Mouse (Mus musculus): Measurements from ENCODE around the gene Trem1.

Gene Trem1

DNA sequence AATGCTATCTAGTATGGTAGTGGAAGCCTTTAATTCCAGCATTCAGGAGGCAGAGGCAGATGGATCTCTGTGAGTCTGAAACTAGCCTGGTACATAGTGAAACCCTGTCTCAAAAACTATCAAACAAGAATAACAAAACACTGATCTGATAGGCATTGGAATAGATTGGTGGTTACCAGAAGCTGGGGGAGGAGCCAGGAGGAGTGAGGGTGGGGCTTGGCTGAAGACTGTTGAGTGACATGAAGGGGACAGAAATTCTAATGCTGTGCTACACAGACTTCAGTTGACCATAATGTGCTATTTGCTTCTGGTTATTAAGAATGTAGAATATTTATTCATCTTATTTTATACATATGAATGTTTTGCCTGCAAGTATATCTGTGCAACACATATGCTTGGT, 35.7 kb downstream of the Trem1 start:
- DNase-seq = no peak

DNA sequence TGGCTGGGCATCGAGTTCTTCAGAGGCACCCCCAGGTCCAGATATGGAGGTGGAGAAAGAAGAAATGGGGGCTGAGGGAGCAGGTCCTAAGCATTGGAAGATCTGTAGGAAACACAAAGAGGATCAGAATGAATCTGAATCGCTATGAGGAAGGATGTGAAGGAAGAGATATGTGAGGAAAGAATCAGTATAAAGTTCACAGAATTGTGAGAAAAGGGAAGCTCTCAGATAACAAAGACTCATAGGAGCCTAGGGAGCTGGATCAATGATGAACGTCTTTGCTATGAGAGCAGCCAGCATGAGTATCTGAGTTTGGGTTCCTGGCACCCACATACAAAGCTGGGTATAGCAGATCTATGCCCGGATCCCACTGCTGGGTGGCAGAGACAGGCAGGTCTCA, 37.3 kb downstream of the Trem1 start:
- no peak for DNase-seq

DNA sequence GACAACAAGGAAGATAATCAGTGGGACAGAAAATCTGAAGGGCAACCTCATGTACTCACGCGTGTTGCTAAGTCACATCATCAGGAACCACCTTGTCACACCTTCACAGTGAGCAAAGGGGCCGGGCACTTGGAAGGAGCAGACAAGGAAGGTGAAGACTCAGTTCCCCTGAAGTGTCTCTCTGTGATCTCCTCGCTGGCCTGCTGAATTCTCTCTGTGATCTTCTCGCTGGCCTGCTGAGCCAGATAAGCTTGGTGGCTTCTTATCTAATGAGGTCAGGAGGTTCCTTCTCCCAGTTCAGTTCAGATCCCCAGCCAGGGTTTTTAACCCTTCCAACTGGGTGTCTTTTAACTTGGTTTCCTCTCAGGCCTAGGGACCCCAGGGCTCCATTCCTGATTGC, 39.6 kb downstream of the Trem1 start:
- no peak for DNase-seq

DNA sequence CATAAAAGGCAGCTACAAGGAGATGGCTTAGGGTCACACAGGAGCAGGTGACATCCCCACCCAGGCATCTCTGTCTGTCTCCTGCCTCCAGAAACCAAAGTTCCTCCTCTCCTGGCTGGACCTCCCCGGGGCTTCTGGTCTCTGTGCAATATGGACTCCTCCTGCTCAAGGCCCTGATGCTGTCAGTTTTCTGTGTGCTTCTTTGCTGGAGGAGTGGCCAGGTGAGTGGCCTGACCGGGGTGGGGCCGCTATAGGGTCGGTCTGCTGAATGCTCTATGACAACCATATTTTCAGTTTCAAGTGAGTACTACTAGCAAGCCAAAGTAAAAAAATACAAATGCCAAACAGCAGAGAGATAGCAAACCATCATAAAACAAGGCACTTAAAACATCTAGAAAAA, 40.0 kb downstream of the Trem1 start:
- no peak for DNase-seq

GRCm38 (mm10) chr17:48274098-48274497, 41.5 kb downstream of the Trem1 start:
- no peak for DNase-seq

DNA sequence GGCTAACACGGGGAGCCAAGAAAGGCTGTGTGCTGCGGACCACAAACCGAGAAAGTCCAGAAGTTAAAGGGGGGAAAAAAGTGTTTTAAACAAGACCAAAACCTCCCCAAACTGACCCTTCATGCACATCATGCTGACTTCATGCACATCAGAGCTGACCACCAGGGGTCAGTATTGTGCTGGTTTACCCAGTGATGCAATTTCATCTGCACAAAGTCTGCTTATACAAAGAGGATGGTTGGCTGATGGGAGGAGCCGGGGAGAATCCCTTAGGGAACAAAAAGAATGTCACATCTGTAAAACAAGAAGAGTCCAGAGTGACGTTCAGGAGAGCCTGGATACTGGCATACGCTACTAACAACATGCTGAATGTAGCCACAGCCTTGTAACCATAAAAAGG, 42.3 kb downstream of the Trem1 start:
- DNase-seq = peak; percentile 30 to 57

DNA sequence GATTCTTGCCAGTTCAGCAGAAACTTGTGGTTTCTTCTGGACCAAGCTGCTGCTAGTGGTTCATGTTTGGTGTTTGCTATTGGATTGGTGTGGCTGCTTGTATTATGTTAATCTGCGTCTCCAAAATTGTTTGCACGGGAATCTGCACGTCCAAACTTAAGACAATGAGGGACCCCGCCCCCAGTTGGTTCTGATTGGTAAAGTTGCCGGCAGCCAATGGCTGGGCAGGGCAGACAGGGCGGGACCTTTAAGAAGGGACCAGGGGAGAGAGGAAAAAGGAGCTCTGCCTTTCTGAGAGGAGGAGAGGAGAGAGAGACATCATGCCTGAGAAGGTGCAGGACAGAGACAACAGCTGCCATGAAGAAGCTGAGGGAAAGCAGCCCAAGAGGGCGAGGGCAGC, 43.2 kb downstream of the Trem1 start:
- no peak for DNase-seq

- no peak for DNase-seq
Measured at GRCm38 (mm10) chr17:48278381-48278780, 45.8 kb downstream of the Trem1 start.

GRCm38 (mm10) chr17:48279002-48279401, 46.4 kb downstream of the Trem1 start:
- no peak for DNase-seq

DNA sequence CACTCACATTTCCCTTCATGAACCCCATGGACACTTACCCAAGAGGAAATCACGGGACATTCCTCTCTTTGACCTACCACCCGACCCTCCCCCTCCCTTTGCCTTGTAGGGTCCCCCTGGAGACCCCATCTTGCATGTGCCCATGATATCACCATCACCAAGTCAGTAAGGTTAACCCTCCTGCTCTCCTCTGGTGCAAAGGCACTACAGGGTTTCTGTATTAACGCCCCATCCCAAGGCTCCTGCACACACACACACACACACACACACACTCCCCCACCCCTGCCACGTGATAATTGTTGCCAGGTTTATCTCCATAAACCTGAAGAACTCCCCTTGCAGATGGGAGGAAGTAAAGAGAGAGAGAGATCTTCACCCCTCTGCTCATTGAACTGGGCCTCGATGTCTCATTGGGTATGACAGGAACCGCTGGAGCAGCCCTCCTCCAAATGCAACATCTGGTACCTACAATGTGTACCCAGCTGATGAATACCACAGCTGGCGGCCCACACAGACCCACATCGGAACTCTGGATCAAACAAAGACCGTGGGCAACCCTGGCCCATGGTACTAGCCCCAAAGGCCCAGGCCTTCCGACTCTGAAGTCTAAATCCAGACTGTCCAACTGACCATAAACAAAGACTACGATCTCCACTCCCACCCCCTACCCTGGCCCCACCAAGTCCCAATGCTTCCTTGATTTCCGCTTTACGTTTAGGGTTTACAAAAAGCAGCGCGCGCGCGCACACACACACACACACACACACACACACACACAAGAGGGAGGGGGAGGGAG, 48.6 kb downstream of the Trem1 start:
- no peak for DNase-seq

DNA sequence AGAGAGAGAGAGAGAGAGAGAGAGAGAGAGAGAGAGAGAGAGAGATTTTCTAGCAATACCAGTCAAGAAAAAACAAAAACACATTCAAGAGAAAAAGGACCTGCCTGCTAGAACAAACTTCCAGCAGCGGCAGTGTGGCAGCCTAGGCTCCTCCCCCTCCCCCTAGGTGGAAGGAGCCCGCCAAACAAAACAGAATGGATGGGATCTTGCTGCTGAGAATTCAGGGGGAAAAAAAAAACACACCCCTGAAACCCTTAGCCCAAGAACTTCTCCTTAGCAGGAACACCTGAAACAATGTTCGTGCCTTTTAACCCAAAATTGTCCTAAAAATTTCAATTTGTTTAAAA, 49.1 kb downstream of the Trem1 start:
- DNase-seq = no peak

- no peak for DNase-seq
Measured at GRCm38 (mm10) chr17:48286765-48287164, 54.2 kb downstream of the Trem1 start.

DNA sequence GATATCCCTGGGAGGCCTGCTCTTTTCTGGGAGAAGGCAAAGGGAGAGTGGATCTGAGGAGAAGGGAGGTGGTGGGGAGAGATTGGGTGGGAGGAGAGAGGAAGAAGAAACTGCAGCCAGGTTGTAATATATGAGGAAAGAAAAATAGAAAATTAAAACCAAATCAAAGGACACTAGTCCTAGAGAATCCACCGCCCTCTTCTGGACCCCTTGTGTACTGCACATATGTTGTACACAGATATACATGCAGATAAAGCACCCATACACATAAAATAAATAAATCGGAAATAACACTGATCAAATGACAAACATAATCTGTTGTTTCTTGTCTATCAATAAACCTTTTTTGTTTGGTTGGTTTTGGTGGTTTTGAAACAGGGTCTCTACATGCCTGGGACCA, 54.7 kb downstream of the Trem1 start:
- no peak for DNase-seq

DNA sequence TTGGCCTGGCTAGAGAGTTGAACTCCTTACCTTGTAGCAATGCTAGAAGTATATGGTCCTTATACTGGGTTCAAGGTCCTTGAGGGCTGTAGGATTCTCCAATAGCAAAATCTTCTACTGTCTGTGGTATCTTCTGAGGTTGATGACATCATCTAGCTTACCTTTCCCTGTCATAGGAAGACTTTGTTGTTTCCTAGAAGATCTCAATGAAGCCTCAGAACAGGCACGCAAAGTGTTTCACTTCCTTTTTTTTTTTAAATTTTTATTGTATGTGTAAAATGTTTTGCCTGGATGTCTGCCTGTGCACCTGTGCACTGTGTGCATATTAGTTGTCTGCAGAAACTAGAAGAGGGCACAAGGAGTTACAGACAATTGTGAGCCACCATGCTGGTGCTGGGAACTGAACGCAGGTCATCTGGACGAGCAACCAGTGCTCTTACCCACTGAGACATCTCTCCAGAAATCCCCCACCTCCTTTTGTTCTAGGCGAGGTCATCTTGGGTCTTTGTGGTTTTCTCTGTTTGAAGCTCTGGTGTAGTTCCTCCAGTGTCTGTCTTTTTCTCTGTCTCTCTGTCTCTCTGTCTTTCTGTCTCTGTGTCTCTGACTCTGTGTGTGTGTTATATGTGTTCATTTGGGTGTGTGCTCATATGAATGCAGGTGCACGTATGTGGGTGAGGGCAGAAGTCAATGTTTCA, 61.1 kb downstream of the Trem1 start:
- no peak for DNase-seq
